Mouse (Mus musculus) cerebellum, adult 18-20 months (tissue): ENCODE data around the gene Bmpr2.

Experiments
- DNase-seq, 2 experiments: peaks; one replicate each; pipeline ENCODE4 v3.0.0; 2021

The Bmpr2 gene

DNA sequence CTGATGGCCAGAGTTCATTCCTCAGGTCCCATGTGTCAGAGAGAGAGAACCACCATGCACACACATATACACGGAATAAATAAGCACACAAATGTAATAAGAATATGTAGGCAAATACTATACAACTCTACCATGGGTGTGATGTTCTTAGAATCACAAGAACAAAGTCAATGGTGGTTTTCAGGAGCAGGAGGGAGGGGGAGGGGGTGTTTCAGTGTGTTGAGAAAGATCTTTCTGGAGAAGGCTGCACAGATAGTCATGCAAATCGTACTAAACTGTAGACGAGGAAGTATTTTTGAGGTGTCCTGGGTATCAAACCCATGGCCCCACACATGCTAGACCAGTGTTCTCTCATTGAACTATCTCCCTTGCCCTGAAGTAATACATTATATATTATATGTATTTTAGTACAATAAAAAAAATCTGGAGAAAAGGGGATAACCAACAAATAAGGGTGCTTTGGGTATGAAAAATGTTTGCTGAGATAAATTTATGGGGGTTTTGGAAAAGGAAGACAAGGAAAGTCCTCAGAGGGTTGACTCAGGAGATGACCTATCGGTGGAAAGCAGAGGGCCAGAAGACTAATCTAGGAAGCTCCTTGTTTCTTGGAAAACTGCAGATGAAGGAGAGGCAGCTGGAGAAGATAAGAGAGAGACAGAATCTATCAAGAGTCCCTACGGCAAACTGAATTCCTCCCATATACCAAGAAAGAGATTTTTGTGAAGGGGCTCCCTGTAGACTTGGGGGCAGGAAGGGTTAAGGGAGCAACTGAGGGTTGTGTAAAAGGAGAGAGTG is 138.1 kb downstream of the Bmpr2 start:
- no peak for DNase-seq

DNA sequence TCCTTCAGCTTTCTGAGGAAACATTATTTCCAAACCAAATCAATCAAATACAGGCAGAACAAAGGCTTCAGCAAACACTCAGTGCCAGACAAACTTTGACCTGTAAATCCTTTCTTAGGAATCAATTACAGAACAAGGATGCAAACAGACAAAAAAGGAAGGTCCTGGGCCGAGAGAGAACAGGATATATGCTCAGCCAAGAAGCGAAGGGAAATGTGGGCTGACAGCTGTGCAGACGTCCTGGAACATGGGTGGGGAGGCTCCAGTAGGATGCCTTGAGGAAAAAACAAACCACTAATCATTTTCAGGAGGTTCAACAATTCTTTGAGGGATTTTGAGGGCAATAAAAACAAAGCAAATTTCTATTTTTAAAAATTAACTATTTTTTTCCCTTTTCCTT is 139.4 kb downstream of the Bmpr2 start:
- no peak for DNase-seq

- DNase-seq: no peak
Measured at GRCm38 (mm10) chr1:59904630-59905295, 141.6 kb downstream of the Bmpr2 start.

DNA sequence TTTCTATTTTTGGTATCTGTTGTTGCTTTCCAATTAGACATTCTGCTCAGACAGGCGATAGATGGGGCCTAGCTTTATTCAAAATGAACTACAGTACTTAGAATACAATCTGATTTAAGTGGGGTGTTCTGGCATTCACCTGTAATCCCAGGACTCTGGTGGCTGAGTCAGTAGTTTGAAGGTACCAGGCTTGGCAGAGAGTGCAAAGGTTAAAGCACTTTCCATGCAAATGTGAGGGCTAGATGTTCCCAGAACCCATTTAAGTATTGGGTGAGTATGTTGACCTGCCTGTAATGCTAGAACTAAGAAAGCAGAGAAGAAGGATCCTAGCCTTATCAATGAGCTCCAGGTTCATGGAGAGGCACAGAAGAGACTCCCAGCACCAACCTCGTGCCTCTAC is 142.7 kb downstream of the Bmpr2 start:
- DNase-seq: no peak

- DNase-seq: no peak
Measured at GRCm38 (mm10) chr1:59906819-59907521, 143.8 kb downstream of the Bmpr2 start.

DNA sequence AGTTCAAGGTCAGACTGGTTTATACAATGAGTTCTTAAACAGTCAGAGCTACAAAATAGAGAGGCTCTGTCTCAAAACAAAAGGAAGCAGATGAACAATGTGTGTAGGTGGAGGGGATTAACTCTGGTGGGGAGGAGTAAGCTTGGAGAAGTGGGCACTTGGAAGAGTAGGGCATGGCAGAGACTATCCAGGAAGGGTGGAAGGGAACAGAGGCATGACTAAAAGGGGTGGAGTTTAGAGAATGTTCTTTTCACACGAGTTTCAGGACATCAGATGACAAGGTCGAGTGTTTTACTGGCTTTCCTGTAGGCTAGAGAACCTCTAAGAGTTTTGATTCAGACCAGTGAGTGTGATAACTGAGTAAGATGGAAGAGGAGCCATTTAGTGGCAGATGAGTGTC is 144.5 kb downstream of the Bmpr2 start:
- DNase-seq: no peak

- DNase-seq: no peak
Measured at GRCm38 (mm10) chr1:59910941-59911340, 147.7 kb downstream of the Bmpr2 start.

- DNase-seq: peak; percentile 98
Measured at GRCm38 (mm10) chr1:59912413-59913157, 149.4 kb downstream of the Bmpr2 start, which contains the start of gene Fam117b. TSS of gene Fam117b (plus strand) at chr1:59913006.

- peak; percentile 64 to 77 for DNase-seq
Measured at GRCm38 (mm10) chr1:59913195-59913868, 150.1 kb downstream of the Bmpr2 start.

- no peak for DNase-seq
Measured at GRCm38 (mm10) chr1:59913869-59914225, 150.6 kb downstream of the Bmpr2 start.

GRCm38 (mm10) chr1:59914799-59915198 is 151.6 kb downstream of the Bmpr2 start:
- DNase-seq: no peak

DNA sequence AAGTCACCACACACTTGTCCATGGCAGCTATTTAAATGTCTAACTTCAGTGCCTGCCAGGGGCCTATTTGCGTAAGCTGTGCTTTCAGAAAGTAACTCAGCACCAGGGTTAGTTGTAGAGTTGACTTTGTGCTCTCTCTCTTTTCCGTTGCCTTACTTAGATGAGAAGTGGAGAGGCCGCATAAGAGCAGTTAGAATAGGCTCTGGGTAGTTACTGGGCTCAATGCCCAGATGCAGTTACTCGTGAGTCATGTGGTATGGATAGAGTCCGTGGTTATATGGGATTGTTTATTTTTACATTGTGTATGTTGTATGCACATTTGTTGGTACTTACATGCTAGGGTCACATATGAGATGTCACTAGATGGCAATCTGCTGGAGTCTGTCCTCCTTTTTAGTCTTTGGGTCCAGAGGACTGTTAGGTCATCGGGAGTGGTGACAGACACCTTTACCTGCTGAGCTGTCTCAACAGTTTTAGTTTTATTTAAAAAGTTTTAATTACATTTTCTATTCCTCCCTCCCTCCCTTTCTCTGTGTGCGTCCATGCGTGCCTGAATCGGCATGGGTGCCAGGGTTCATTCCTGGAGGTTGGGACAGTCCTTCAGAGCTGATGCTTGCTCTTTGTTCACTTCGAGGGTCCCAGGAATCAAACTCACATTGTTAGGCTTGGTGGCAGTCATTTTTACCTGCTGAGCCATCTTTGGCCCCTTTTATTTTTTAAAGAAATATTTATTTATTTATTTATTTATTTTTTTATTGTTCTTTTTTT is 152.8 kb downstream of the Bmpr2 start:
- DNase-seq: peak; percentile 25 to 33

DNA sequence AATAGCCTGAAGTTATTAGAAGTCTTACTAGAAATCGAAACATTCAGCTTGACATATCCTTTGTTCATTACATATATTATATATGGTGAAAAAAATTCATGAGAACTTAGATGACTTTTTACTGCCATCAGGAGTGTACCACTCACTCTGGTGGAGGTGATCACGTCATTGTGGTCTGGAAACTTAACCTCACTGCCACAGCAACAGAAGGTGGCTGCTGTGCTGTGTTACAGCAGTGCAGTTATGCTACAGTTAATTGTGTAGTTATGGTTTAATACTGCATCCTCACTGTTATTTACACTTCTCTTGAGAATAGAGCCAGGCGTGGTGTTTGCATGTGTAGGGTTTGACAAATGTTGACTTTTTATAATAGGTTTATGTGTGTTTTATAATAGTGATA is 154.2 kb downstream of the Bmpr2 start:
- DNase-seq: no peak

- DNase-seq: no peak
Measured at GRCm38 (mm10) chr1:59918075-59918474, 154.9 kb downstream of the Bmpr2 start.

DNA sequence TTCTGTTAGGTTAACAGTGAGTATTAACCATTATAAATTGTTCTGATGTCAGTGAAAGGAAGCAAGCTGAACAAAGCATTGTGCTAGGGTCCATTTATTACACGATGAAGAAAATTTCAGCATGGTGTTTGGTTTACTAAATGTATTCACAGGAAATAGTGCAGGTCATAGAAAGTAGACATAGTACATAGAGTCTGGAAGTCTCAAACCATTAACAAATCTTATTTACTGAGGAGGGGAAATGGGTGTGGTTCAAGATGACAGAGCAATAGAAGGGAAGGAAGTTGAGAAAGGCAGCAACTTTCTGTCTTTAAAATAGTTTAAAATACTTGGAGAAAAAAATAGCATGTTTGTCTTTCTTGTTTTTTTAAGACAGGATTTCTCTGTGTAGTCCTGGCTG is 160.0 kb downstream of the Bmpr2 start:
- no peak for DNase-seq

- DNase-seq: no peak
Measured at GRCm38 (mm10) chr1:59923673-59924072, 160.5 kb downstream of the Bmpr2 start.

DNA sequence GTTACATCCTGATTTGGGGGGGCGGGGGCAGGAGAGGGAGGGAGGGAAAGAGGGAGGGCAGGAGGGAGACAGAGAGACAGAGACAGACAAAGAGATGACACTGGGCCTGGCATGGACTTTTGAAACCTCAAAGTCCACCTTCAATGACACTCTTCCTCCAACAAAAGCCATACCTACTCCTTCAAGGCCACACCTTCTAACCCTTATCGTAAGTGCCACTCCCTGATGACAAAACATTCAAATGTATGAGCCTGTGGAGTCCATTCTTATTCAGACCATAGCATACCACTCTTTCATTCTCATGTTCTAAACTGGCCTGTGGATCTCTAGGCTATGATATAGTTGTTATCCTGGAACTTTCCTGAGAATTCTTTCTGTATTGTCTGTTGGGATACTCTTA is 161.2 kb downstream of the Bmpr2 start:
- DNase-seq: no peak

GRCm38 (mm10) chr1:59926021-59926672 is 162.9 kb downstream of the Bmpr2 start:
- DNase-seq: no peak

DNA sequence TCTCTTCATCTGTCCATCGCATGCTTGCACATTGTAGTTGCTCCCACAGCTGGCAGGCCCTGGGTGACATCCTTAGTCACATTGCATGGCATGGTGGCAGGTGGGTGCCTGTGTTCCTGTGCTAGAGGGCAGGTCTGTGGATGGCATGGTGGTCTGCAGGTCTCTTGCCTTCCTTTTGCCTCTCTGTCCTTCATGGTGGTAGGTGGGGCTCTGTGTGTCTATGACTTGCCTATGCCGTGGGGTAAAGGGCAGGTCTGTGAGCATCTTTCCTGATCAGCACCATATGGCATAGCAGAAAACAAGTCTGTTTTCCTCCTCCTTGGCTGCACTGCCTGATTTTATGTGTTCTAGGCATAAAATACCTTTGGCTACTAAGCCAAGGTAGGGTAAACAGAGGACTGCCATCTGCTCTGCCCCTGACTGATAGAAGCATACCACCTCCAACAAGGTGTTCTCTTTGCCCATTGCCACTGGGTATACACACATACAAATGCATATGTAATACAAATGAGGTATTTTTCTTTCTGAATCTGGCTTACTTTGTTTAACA is 164.0 kb downstream of the Bmpr2 start:
- DNase-seq: peak; percentile 64 to 76
